Mouse (Mus musculus): ENCODE measurements at regions not wholly inside any gene's neighbourhood (a gene's known extent, or its start where the extent isn't known, plus 50 kb on each side); places are given as distances from the start of the nearest gene placed in this dataset.

GRCm38 (mm10) chr13:47391023-47391422, 268.6 kb downstream of the Rnf144b start:
- WGBS, result 46% methylated on average over 5 of the region's 5 CpGs
- no peak for TF ChIP-seq CTCF (IDR thresholded peaks at IDR 0.05; ENCODE audit: insufficient read depth, low read length)
- TF ChIP-seq POLR2A (IDR thresholded peaks at IDR 0.05; ENCODE audit: borderline replicate concordance, extremely low read depth, low read depth, low read length), result no peak
- DNase-seq, result no peak
- Histone ChIP-seq H3K4me3 (replicated peaks; ENCODE audit: extremely low read depth, low read depth, low read length) (no peak overlapping the region), H3K4me1 (ENCODE audit: control insufficient read depth, insufficient read depth, low read length) (no peaks in the 10 kb centered on the region)

- DNase-seq, result no peak
- TF ChIP-seq POLR2A (IDR thresholded peaks at IDR 0.05; ENCODE audit: borderline replicate concordance, extremely low read depth, low read depth, low read length), result no peak
- no peak for TF ChIP-seq CTCF (IDR thresholded peaks at IDR 0.05; ENCODE audit: insufficient read depth, low read length)
- no peak overlapping the region for H3K4me3 ChIP-seq (replicated peaks; ENCODE audit: extremely low read depth, low read depth, low read length)
- H3K4me1 ChIP-seq (ENCODE audit: control insufficient read depth, insufficient read depth, low read length), result no peaks in the 10 kb centered on the region
- WGBS, result 86% methylated on average over 8 of the region's 8 CpGs
Measured at GRCm38 (mm10) chr13:47397726-47398350, 275.4 kb downstream of the Rnf144b start.

- Histone ChIP-seq H3K4me3 (replicated peaks; ENCODE audit: extremely low read depth, low read depth, low read length) (no peak overlapping the region), H3K4me1 (ENCODE audit: control insufficient read depth, insufficient read depth, low read length) (no peaks in the 10 kb centered on the region)
- no peak for DNase-seq
- TF ChIP-seq POLR2A (IDR thresholded peaks at IDR 0.05; ENCODE audit: borderline replicate concordance, extremely low read depth, low read depth, low read length) (no peak), CTCF (IDR thresholded peaks at IDR 0.05; ENCODE audit: insufficient read depth, low read length) (no peak)
- 75% methylated on average over 5 of the region's 5 CpGs for WGBS
Measured at GRCm38 (mm10) chr13:47398976-47399375, 276.5 kb downstream of the Rnf144b start.

- no peaks in the 10 kb centered on the region for H3K4me1 ChIP-seq (ENCODE audit: control insufficient read depth, insufficient read depth, low read length)
- no peak for DNase-seq
- 84% methylated on average over 3 of the region's 3 CpGs for WGBS
- no peak overlapping the region for H3K4me3 ChIP-seq (replicated peaks; ENCODE audit: extremely low read depth, low read depth, low read length)
- no peak for TF ChIP-seq CTCF (IDR thresholded peaks at IDR 0.05; ENCODE audit: insufficient read depth, low read length)
Measured at GRCm38 (mm10) chr13:47413261-47413660, 290.8 kb downstream of the Rnf144b start.

- WGBS, result 68% methylated on average over 9 of the region's 9 CpGs
- DNase-seq, result no peak
- no peak overlapping the region for H3K4me3 ChIP-seq (replicated peaks; ENCODE audit: extremely low read depth, low read depth, low read length)
- H3K4me1 ChIP-seq (ENCODE audit: control insufficient read depth, insufficient read depth, low read length), result no peaks in the 10 kb centered on the region
- TF ChIP-seq CTCF (IDR thresholded peaks at IDR 0.05; ENCODE audit: insufficient read depth, low read length) (no peak), POLR2A (IDR thresholded peaks at IDR 0.05; ENCODE audit: borderline replicate concordance, extremely low read depth, low read depth, low read length) (no peak)
Measured at GRCm38 (mm10) chr13:47413940-47414339, 291.5 kb downstream of the Rnf144b start.

GRCm38 (mm10) chr13:47429856-47430365, 307.5 kb downstream of the Rnf144b start:
- H3K4me3 ChIP-seq (replicated peaks; ENCODE audit: extremely low read depth, low read depth, low read length), result no peak overlapping the region
- WGBS, result 50% methylated on average over 8 of the region's 8 CpGs
- DNase-seq, result no peak
- TF ChIP-seq POLR2A (IDR thresholded peaks at IDR 0.05; ENCODE audit: borderline replicate concordance, extremely low read depth, low read depth, low read length) (no peak), CTCF (IDR thresholded peaks at IDR 0.05; ENCODE audit: insufficient read depth, low read length) (no peak)
- no peaks in the 10 kb centered on the region for H3K4me1 ChIP-seq (ENCODE audit: control insufficient read depth, insufficient read depth, low read length)

GRCm38 (mm10) chr13:47430409-47430808, 308.0 kb downstream of the Rnf144b start:
- H3K4me1 ChIP-seq (ENCODE audit: control insufficient read depth, insufficient read depth, low read length), result no peaks in the 10 kb centered on the region
- 82% methylated on average over 9 of the region's 9 CpGs for whole genome bisulfite sequencing
- no peak for TF ChIP-seq CTCF (IDR thresholded peaks at IDR 0.05; ENCODE audit: insufficient read depth, low read length)
- no peak for TF ChIP-seq POLR2A (IDR thresholded peaks at IDR 0.05; ENCODE audit: borderline replicate concordance, extremely low read depth, low read depth, low read length)
- DNase-seq, result no peak
- H3K4me3 ChIP-seq (replicated peaks; ENCODE audit: extremely low read depth, low read depth, low read length), result no peak overlapping the region

GRCm38 (mm10) chr13:47435631-47436030, 313.2 kb downstream of the Rnf144b start:
- DNase-seq, result no peak
- no peaks in the 10 kb centered on the region for H3K4me1 ChIP-seq (ENCODE audit: control insufficient read depth, insufficient read depth, low read length)
- no peak overlapping the region for H3K4me3 ChIP-seq (replicated peaks; ENCODE audit: extremely low read depth, low read depth, low read length)
- WGBS, result 71% methylated on average over 7 of the region's 7 CpGs
- TF ChIP-seq POLR2A (IDR thresholded peaks at IDR 0.05; ENCODE audit: borderline replicate concordance, extremely low read depth, low read depth, low read length) (no peak), CTCF (IDR thresholded peaks at IDR 0.05; ENCODE audit: insufficient read depth, low read length) (no peak)

- DNase-seq, result no peak
- Histone ChIP-seq H3K4me1 (ENCODE audit: control insufficient read depth, insufficient read depth, low read length) (no peaks in the 10 kb centered on the region), H3K4me3 (replicated peaks; ENCODE audit: extremely low read depth, low read depth, low read length) (no peak overlapping the region)
- TF ChIP-seq CTCF (IDR thresholded peaks at IDR 0.05; ENCODE audit: insufficient read depth, low read length), result no peak
- TF ChIP-seq POLR2A (IDR thresholded peaks at IDR 0.05; ENCODE audit: borderline replicate concordance, extremely low read depth, low read depth, low read length), result no peak
- WGBS, result 75% methylated on average over 3 of the region's 3 CpGs
Measured at GRCm38 (mm10) chr13:47444876-47445275, 322.4 kb downstream of the Rnf144b start.

GRCm38 (mm10) chr13:47452186-47452760, 329.8 kb downstream of the Rnf144b start:
- no peak for TF ChIP-seq POLR2A (IDR thresholded peaks at IDR 0.05; ENCODE audit: borderline replicate concordance, extremely low read depth, low read depth, low read length)
- TF ChIP-seq CTCF (IDR thresholded peaks at IDR 0.05; ENCODE audit: insufficient read depth, low read length), result no peak
- H3K4me3 ChIP-seq (replicated peaks; ENCODE audit: extremely low read depth, low read depth, low read length), result no peak overlapping the region
- 88% methylated on average over 17 of the region's 17 CpGs for WGBS
- DNase-seq, result no peak
- no peaks in the 10 kb centered on the region for H3K4me1 ChIP-seq (ENCODE audit: control insufficient read depth, insufficient read depth, low read length)
